Mouse (Mus musculus) bone marrow, adult 2 months (tissue): ENCODE data around the gene Foxn3. TPM values are rescaled to one million over a fixed set of nuclear protein-coding genes. Genes with fewer than 3 reads are reported as not detected.

Source experiments
- H3K27ac ChIP-seq: fragments of 200-500 bp; 2 replicates; pipeline ENCODE4 v1.5.1; 2012; ENCODE audit warnings: low read depth, mild to moderate bottlenecking, control low read depth, inconsistent platforms, low read length; ENCODE audit not compliant: control insufficient read depth, poor library complexity, insufficient read depth
- H3K4me1 ChIP-seq: fragments of 200-500 bp; 2 replicates; pipeline ENCODE4 v1.6.1; 2011; ENCODE audit warnings: low read length; ENCODE audit not compliant: control insufficient read depth, insufficient read depth
- H3K4me3 ChIP-seq: fragments of 200-500 bp; replicated peaks from 2 replicates; pipeline ENCODE3; 2011; ENCODE audit warnings: mild to moderate bottlenecking, low read depth, low read length, control low read depth; ENCODE audit not compliant: control insufficient read depth
- CTCF ChIP-seq: fragments of 200-500 bp; IDR thresholded peaks from 2 replicates; pipeline ENCODE4 v1.5.1; 2011; ENCODE audit warnings: low read length, control low read depth; ENCODE audit not compliant: control insufficient read depth, insufficient read depth
- POLR2A ChIP-seq: fragments of 200-500 bp; IDR thresholded peaks from 2 replicates; pipeline ENCODE4 v1.6.1; 2011; ENCODE audit warnings: low read depth, mild to moderate bottlenecking, control low read depth, low read length, borderline replicate concordance; ENCODE audit not compliant: control insufficient read depth
- WGBS: fragments of 180-500 bp; shearing (Covaris S2); methylation state at CpG from one replicate; pipeline ENCODE4 v1.1.7; 2018; 5-methylcytosine and 5-hydroxymethylcytosine counted together
- polyA plus RNA-seq: library from polyadenylated mRNA; stranded (reverse); fragments of >200 nt; gene quantifications from 2 replicates; pipeline ENCODE4 v1.2.4, GENCODE M21; 2011; ENCODE audit warnings: low replicate concordance; ENCODE audit not compliant: missing spikeins, insufficient read depth, insufficient read length

Foxn3 gene
- polyA plus RNA-seq, 1 experiment = 23.7 TPM

DNA sequence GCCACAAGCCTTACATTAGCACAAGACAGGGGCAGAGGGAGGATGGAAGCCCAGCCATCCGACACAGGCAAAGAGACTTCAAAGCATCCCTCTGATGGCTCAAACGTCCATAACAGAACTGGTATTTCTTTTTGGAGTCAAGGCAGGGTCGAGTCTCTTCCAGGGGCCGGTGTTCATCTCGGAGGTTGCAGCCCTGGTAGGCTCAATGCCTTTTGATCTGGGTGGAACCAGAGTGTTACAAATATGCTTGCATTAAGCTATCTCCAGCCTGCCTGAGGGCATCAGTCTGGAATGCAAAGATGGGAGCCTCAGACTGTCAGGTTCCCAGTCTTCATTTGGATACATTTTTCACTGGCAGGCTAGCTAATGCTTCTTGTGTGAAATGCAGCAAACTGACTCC lies 52.6 kb downstream of the Foxn3 start:
- Histone ChIP-seq H3K4me3 (no peak overlapping the region), H3K4me1 (no peaks in the 10 kb centered on the region; the same call in 1 of the 2 replicates), H3K27ac (no peak overlapping the region)
- no peak for TF ChIP-seq POLR2A
- no peak for TF ChIP-seq CTCF
- 85% methylated on average over 5 of the region's 5 CpGs for WGBS

DNA sequence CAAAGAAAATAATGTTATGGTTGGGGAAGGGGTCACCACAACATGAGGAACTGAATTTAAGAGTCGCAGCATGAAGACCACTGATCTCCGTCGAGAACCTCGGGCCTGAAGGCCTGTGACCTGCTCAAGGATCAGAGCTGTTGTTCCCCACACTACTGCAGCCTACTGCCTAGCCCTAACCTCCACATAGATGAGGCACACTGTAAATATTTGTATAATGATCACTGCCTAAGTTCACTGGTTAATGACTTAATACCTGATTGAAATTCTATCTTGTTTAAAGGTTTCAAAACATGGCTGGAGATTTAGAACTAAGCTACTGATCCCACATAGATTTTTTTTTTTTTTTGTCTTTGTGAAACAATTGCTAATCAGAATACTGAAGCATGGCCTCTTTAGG lies 61.2 kb downstream of the Foxn3 start:
- Histone ChIP-seq H3K27ac (no peak overlapping the region), H3K4me1 (peaks cover under 1% of the 10 kb centered on the region; the same call in 1 of the 2 replicates), H3K4me3 (no peak overlapping the region)
- WGBS = 81% methylated on average over 4 of the region's 4 CpGs
- no peak for TF ChIP-seq CTCF
- no peak for TF ChIP-seq POLR2A

DNA sequence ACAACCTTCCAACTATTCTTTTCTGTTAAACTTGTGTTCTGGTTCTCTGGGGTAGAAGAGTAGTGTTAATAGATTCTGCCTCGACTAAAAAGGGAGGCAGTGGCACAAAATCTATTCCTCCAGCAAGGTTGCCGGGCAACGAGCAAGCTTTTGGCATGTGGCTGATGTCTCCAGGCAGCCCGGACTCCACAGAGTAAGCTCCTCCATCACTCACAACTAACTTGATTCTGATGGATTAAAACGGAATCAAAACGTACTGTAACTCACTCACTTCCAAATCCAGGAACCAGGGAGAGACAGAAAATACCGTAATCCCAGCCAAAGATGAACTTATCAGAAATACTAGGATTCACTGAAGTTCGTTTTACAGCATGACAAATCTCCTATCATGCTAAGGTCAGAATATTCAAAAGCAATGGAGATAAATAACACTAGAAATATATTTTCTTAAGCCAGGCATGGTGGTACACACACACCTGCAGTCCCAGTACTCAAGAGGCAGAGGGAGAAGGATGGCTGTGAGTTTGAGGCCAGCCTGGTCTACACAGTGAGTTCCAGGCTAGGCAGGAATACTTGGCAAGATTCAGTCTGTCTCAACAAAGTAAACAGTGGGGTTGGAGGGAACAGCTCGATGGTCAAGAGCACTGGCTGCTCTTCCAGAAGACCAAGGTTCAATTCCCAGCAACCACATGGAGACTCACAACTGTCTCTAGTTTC lies 64.2 kb downstream of the Foxn3 start:
- TF ChIP-seq POLR2A = no peak
- TF ChIP-seq CTCF = no peak
- WGBS = 79% methylated on average over 9 of the region's 9 CpGs

DNA sequence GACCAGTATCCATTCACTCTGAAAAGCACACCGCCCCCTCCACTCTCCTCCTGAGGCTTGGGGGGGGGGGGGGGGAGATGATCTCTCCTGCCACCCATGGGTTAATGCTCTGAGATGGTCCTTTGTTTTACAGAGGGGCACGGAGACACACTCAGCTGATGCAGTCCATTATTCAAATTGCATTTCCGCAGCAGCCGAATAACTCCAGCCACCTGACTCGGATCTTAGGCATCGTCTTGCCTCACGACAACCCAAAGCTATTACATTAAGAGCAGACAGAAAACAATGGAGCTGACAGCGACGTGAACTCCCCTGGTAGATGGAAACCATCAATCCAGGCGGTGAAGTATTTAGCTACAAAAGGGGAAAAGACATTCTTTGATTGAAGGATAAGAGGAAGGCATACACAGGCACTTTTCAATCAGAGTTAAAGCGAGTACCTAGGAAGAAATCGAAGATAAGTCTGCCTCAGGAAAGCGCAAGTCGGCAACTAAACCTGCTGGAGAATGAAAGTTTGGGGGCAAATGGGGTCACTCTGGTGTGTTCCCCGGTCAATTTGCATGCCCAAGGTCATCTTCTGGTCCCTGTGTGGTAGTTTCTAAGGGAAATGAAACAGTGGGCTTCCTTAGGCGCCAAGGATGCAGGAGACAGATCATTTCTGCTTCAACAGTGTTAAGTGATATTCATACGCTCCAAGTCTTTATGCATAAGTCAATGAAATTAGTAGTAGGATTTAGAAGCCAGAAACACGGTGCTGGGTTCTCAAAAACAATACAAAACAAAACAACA lies 65.0 kb downstream of the Foxn3 start:
- H3K4me3 ChIP-seq = no peak overlapping the region

More for the DNA sequence above, 64.2 kb downstream of the Foxn3 start:
- Histone ChIP-seq H3K27ac (no peak overlapping the region), H3K4me1 (peaks cover 2% of the 10 kb centered on the region; the same call in 1 of the 2 replicates), H3K4me3 (no peak overlapping the region)

DNA sequence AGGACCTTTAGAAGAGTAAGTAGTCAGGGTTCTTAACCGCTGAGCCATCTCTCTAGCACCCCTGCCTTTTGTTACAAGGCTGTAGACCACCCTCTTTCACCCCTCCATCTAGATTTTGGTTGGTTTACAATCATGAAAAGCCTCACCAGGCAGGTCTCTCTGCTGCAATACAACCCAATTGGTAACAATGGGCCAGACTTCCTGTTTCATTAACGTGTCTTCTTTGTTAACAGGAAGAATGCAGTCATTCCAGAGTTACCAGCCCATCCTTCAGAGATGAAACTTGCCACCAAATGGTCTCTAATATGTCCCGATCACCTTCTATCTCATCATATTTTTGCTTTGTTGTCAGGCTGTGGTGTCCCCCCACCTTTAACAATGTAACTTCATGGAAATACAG lies 66.4 kb downstream of the Foxn3 start:
- H3K27ac ChIP-seq = no peak overlapping the region
- TF ChIP-seq POLR2A (no peak), CTCF (no peak)
- no peak overlapping the region for H3K4me3 ChIP-seq
- H3K4me1 ChIP-seq = peaks cover 2% of the 10 kb centered on the region; the same call in 1 of the 2 replicates
- 48% methylated on average over 3 of the region's 3 CpGs for WGBS

More for the DNA sequence above, 65.0 kb downstream of the Foxn3 start:
- H3K4me1 ChIP-seq = peaks cover 2% of the 10 kb centered on the region; the same call in 1 of the 2 replicates
- 88% methylated on average over 18 of the region's 18 CpGs for WGBS
- no peak overlapping the region for H3K27ac ChIP-seq
- no peak for TF ChIP-seq CTCF
- TF ChIP-seq POLR2A = no peak

DNA sequence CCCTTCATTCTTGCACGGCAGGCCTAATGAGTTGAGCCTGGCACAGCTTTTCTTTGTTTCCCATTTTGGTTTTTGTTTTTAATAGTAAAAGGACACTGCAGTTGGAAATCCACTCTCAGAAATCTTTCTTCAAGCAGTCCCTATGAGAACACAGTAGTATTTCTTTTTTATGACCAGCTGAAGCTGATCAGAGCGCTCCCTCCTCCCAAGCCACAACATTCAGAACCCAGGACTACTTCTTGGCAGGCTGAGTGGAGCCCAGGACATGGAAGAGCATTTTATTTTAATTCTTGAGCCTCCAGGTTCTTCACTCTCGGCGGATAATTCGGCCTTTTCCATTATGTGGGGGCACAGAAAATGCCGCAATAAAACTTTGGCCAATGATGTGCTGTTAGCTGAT lies 73.2 kb downstream of the Foxn3 start:
- no peak overlapping the region for H3K4me3 ChIP-seq
- TF ChIP-seq CTCF (no peak), POLR2A (no peak)
- 84% methylated on average over 6 of the region's 6 CpGs for WGBS
- H3K4me1 ChIP-seq = no peaks in the 10 kb centered on the region; the same call in 1 of the 2 replicates
- H3K27ac ChIP-seq = no peak overlapping the region

DNA sequence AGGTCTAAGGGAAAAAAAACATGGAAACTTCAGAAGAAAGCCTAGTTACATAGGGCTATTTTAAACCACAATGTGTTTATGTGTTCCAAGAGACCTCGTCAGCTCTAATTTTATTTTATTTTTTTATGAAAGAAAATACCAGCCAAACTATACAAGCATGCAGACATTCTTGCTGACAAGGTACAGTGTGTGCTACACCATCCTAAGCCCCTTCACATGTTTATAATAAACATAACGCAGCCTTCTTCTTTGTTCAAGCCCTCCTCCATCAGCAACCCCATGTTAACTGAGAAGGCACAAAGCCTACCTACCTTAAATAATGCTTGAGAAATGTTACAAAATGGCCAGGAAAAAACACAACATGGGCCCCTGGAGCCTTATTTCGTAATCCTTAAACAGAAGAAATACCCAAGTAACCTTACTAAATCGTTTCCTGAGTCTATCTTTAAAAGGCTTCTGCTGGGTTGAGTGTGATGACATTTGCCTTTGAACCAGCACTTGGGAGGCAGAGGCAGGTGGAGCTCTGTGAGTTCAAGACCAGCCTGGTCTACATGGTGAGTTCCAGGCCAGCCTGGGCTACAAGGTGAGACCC lies 74.3 kb downstream of the Foxn3 start:
- WGBS = 48% methylated on average over 4 of the region's 4 CpGs
- Histone ChIP-seq H3K4me1 (no peaks in the 10 kb centered on the region; the same call in 1 of the 2 replicates), H3K27ac (no peak overlapping the region), H3K4me3 (no peak overlapping the region)
- TF ChIP-seq POLR2A (no peak), CTCF (no peak)

DNA sequence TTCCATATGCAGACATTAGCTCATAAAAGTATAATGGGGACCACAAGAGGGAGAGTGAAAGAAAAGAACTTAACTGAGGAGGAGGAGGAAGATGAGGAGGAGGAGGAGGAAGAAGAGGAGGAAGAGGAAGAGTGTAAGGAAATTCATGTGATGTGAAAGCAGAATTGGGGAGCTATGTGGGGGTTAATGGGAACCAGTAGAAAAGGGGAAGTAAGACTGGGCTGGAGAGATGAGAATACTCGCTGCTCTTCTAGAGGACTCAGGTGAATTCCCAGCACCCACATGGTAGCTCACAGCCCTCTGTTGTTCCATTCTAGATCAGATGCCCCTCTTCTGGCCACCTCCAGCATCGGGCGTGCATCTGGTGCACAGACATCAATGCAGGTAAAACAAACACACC lies 83.0 kb downstream of the Foxn3 start:
- 55% methylated on average over 3 of the region's 3 CpGs for WGBS
- Histone ChIP-seq H3K4me1 (peaks cover 3% of the 10 kb centered on the region; the same call in 1 of the 2 replicates), H3K4me3 (no peak overlapping the region), H3K27ac (no peak overlapping the region)
- no peak for TF ChIP-seq CTCF
- no peak for TF ChIP-seq POLR2A
